ENCODE assay signal across 22 mouse cellular contexts in genomic region chr6:33051642-33052041, GRCm38 (mm10). TPM values are rescaled to one million over a fixed set of nuclear protein-coding genes. Genes with fewer than 3 reads are reported as not detected.
DNase-seq lines count a peak whose midpoint lies in the region; ATAC-seq and TF ChIP-seq lines count a peak whose summit lies in the region.
"Had no signal": no experiment of that assay in that cellular context is flagged by ENCODE, and none has a peak within 500 bp of the region (broad histone marks: within the 10 kb centered on the region; RNA-seq: fewer than 3 reads in every experiment).

No protein-coding gene starts in this region.

- H3K4me2 ChIP-seq in heart, embryonic 14.5 days (ENCODE audit: low read length), result peak overlapping the region; percentile 40
- H3K4me2 ChIP-seq in intestine, embryonic 15.5 days (replicated peaks), result no peak overlapping the region
- H3K4me2 ChIP-seq: embryonic facial prominence, embryonic 12.5 days; forebrain, embryonic 15.5 days had no signal

- WGBS in heart, embryonic 14.5 days, result 15% methylated on average over 2 of the region's 2 CpGs
- 12% methylated on average over 2 of the region's 2 CpGs for WGBS in spleen, adult 2 months
- 26% methylated on average over 2 of the region's 2 CpGs for WGBS in intestine, embryonic 15.5 days

- intact Hi-C loops in heart, postnatal 10 days (cut with DNase I), result no loop called here

- no peak for TF ChIP-seq CTCF in spleen, adult 2 months (IDR thresholded peaks at IDR 0.05; ENCODE audit: extremely low read depth, insufficient read depth, insufficient read length, insufficient replicate concordance)

- ATAC-seq in heart, embryonic 14.5 days (ENCODE audit: insufficient number of reproducible peaks, insufficient read depth, low FRiP score, low read depth), result no peak
- ATAC-seq in intestine, embryonic 15.5 days, result peak; percentile 55
- ATAC-seq: forebrain, embryonic 15.5 days; midbrain, embryonic 16.5 days; Patski had no signal

- H3K9me3 ChIP-seq in heart, embryonic 14.5 days (ENCODE audit: control insufficient read depth, low read length), result no peaks in the 10 kb centered on the region
- no peaks in the 10 kb centered on the region for H3K9me3 ChIP-seq in intestine, embryonic 15.5 days
- H3K9me3 ChIP-seq: embryonic facial prominence, embryonic 12.5 days; forebrain, embryonic 15.5 days; megakaryocyte, embryonic 14.5 days had no signal

- DNase-seq in heart, postnatal 10 days, result no peak
- peak; percentile 17 to 30 for DNase-seq in spleen, adult 2 months (ENCODE audit: low read depth in 1 of 2, low spot score in 2 of 2)
- no peak for DNase-seq in spleen, postnatal 4 days (ENCODE audit: low spot score in 2 of 2)
- DNase-seq in cerebellum, postnatal 25 days, result no peak
- no peak for DNase-seq in thymus, postnatal 10 days (ENCODE audit: low spot score in 2 of 2)
- DNase-seq: adrenal gland, adult 8-10 months; cerebellum, adult 8-10 months; gastrocnemius, postnatal 36 days; kidney, adult 9 months; kidney, postnatal 25 days; lung, postnatal 10 days; right cerebral cortex, postnatal 25 days; thymus, postnatal 4 days had no signal

- TF ChIP-seq POLR2A in spleen, adult 2 months (IDR thresholded peaks at IDR 0.05; ENCODE audit: low read depth, low read length), result no peak

- H3K27me3 ChIP-seq in heart, embryonic 14.5 days (ENCODE audit: control insufficient read depth, insufficient read depth, low read length), result no peaks in the 10 kb centered on the region
- H3K27me3 ChIP-seq in spleen, adult 2 months (ENCODE audit: control insufficient read depth, insufficient read depth, low read length), result no peaks in the 10 kb centered on the region
- no peaks in the 10 kb centered on the region for H3K27me3 ChIP-seq in intestine, embryonic 15.5 days (replicated peaks)
- H3K27me3 ChIP-seq: embryonic facial prominence, embryonic 12.5 days; forebrain, embryonic 15.5 days; megakaryocyte, embryonic 14.5 days; Patski had no signal

- no peak overlapping the region for H3K4me3 ChIP-seq in heart, embryonic 14.5 days (ENCODE audit: control insufficient read depth in 1 of 2, insufficient read depth in 1 of 2, low read depth in 1 of 2, low read length in 2 of 2)
- H3K4me3 ChIP-seq in spleen, adult 2 months (ENCODE audit: extremely low read depth, insufficient read depth, insufficient read length), result no peak overlapping the region
- no peak overlapping the region for H3K4me3 ChIP-seq in intestine, embryonic 15.5 days (replicated peaks)
- H3K4me3 ChIP-seq: embryonic facial prominence, embryonic 12.5 days; erythroblast, embryonic 14.5 days; forebrain, embryonic 15.5 days; megakaryocyte, embryonic 14.5 days had no signal

- H3K4me1 ChIP-seq in heart, embryonic 14.5 days (ENCODE audit: control insufficient read depth in 2 of 2, insufficient read depth in 2 of 2, low read length in 2 of 2), result peaks cover 8 to 40% of the 10 kb centered on the region in 2 experiments
- H3K4me1 ChIP-seq in spleen, adult 2 months (ENCODE audit: control insufficient read depth, insufficient read depth, insufficient read length), result peaks cover 6% of the 10 kb centered on the region; the same call in 1 of the 2 replicates
- H3K4me1 ChIP-seq in intestine, embryonic 15.5 days (replicated peaks), result peaks cover 6% of the 10 kb centered on the region; the same call in 1 of the 2 replicates
- H3K4me1 ChIP-seq: embryonic facial prominence, embryonic 12.5 days had no signal

- H3K9ac ChIP-seq in heart, embryonic 14.5 days (ENCODE audit: low read length), result peak overlapping the region; percentile 2; the same call in 1 of the 2 replicates
- no peak overlapping the region for H3K9ac ChIP-seq in intestine, embryonic 15.5 days
- H3K9ac ChIP-seq: embryonic facial prominence, embryonic 12.5 days; forebrain, embryonic 15.5 days; liver, embryonic 14.5 days had no signal

- peaks cover 44% of the 10 kb centered on the region for H3K36me3 ChIP-seq in heart, embryonic 14.5 days (ENCODE audit: control insufficient read depth, insufficient read depth, low read length)
- H3K36me3 ChIP-seq in spleen, adult 2 months (ENCODE audit: control insufficient read depth, insufficient read depth, low read length), result peaks cover 6% of the 10 kb centered on the region
- peaks cover 4% of the 10 kb centered on the region for H3K36me3 ChIP-seq in intestine, embryonic 15.5 days

- peak overlapping the region; percentile 73 to 75 for H3K27ac ChIP-seq in heart, embryonic 14.5 days (replicated peaks in 1 of 2; ENCODE audit: control insufficient read depth in 1 of 2, insufficient read depth in 1 of 2, low read depth in 2 of 2, low read length in 2 of 2)
- H3K27ac ChIP-seq in spleen, adult 2 months (ENCODE audit: insufficient read depth, low read length), result peak overlapping the region; percentile 21; the same call in 1 of the 2 replicates
- H3K27ac ChIP-seq in intestine, embryonic 15.5 days, result no peak overlapping the region
- H3K27ac ChIP-seq: embryonic facial prominence, embryonic 12.5 days; forebrain, embryonic 15.5 days; liver, embryonic 14.5 days had no signal

RNA-seq across cellular contexts. Expression of gene Chchd3, which starts 8.4 kb away (rescaled TPM):
- 208 and 215 TPM in 2 replicates for polyA plus RNA-seq in heart, embryonic 14.5 days (2014; fragmentation: Nextera tagmentation; extraction: Ambion mirVana)
- 100 to 1,000 TPM; 444 to 445 TPM for total RNA-seq in heart, postnatal 10 days (2021)
- polyA plus RNA-seq in spleen, adult 2 months (2012; rRNA removed), result 23.8 and 30.1 TPM in 2 replicates
- 141 and 150 TPM in 2 replicates for polyA plus RNA-seq in intestine, embryonic 15.5 days (2015; fragmentation: Nextera tagmentation; extraction: Ambion mirVana)

Comparison
In these comparisons a context has a peak if more than half of its experiments do, and no peak if none do; other contexts are left out.
1. DNase-seq: peak in spleen, adult 2 months (2 of 2); none in heart, postnatal 10 days (0 of 2), spleen, postnatal 4 days (0 of 2), cerebellum, postnatal 25 days (0 of 2) and thymus, postnatal 10 days (0 of 2).